Mouse (Mus musculus) cerebellum, adult 2 months (tissue): ENCODE measurements around the gene Myl4.

ENCODE experiments used
- CTCF ChIP-seq: fragments of 200-500 bp; IDR thresholded peaks from 2 replicates; pipeline ENCODE4 v1.5.1; 2011; ENCODE audit warnings: low read depth, mild to moderate bottlenecking, control low read depth, low read length, moderate library complexity, borderline replicate concordance; ENCODE audit not compliant: insufficient read depth
- POLR2A ChIP-seq: fragments of 200-500 bp; IDR thresholded peaks from 2 replicates; pipeline ENCODE4 v1.6.1; 2011; ENCODE audit warnings: low read length, control low read depth, borderline replicate concordance; ENCODE audit not compliant: insufficient read depth

- TF ChIP-seq POLR2A (no peak), CTCF (no peak)
Observed at GRCm38 (mm10) chr11:104568326-104568725, 17.9 kb downstream of the Myl4 start.
